In the genomic region with DNA sequence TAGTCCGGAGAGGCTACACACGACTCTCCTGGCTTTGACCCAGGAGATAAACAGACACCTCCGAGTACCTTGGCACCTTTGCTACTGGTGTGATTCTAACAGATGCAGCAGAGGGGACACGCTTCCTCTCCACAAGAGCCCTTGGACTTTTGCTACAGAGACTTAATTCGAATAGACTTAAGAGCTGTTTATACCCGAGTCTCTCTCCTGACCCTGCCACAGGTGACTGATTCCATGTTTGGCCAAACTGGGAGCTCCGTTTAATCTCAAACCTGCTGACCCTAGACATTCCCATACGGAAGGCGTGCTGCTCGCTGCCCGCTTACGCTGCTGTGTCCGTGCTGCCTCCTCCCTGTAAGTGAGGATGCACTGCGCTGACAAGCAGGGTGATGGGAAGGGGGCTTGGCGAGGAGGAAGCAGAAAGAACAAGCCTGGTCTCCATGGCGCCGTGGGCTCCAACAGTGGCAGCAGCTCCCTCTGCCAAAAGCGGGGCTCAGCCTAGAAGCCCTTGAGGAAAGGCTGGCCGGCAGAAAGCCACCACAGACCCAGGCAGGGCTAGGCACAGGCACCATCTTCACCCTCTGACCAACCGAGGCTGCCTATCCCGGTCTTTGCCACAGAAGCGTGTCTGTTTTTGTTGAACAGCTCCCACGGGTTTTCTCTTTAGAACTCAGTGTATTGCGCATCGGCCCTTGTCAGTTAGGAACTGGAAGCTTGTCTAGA, we compare ENCODE assay signal across 13 mouse cellular contexts. TPM values are rescaled to one million over a fixed set of nuclear protein-coding genes. Genes with fewer than 3 reads are reported as not detected.
A peak's percentile ranks its signal among the peaks of the same experiment; 100 is the strongest.
DNase-seq lines count a peak whose midpoint lies in the region; ATAC-seq and TF ChIP-seq lines count a peak whose summit lies in the region.
"Had no signal": no experiment of that assay in that cellular context is flagged by ENCODE, and none has a peak within 500 bp of the region (broad histone marks: within the 10 kb centered on the region; RNA-seq: fewer than 3 reads in every experiment).

No protein-coding gene starts in this region.

- no peak for TF ChIP-seq POLR2A in kidney, adult 2 months (IDR thresholded peaks at IDR 0.05; ENCODE audit: low read depth, low read length)
- no peak for TF ChIP-seq POLR2A in brain, embryonic 14.5 days (IDR thresholded peaks at IDR 0.05; ENCODE audit: borderline replicate concordance, extremely low read depth, insufficient read depth, insufficient read length, poor library complexity, severe bottlenecking)

- H3K4me1 ChIP-seq in kidney, adult 2 months (ENCODE audit: control insufficient read depth, insufficient read depth, low read length), result peaks cover 2% of the 10 kb centered on the region; the same call in 1 of the 2 replicates
- peaks cover 62% of the 10 kb centered on the region for H3K4me1 ChIP-seq in hindbrain, embryonic 10.5 days (replicated peaks)
- peaks cover 40% of the 10 kb centered on the region for H3K4me1 ChIP-seq in kidney, embryonic 16.5 days (ENCODE audit: insufficient read depth, low read length)
- H3K4me1 ChIP-seq in intestine, postnatal 0 days (replicated peaks; ENCODE audit: control insufficient read depth, insufficient read depth, low read length), result no peaks in the 10 kb centered on the region

- H3K9ac ChIP-seq in kidney, embryonic 16.5 days (replicated peaks; ENCODE audit: low read length), result 0 out of 2 replicates have a peak overlapping the region, but pooled peaks have one; percentile 6
- H3K9ac ChIP-seq in intestine, postnatal 0 days (ENCODE audit: low read depth, low read length), result no peak overlapping the region
- H3K9ac ChIP-seq: neural tube, embryonic 12.5 days had no signal

- no peak for TF ChIP-seq CTCF in kidney, adult 2 months (conservative IDR thresholded peaks at IDR 0.05; ENCODE audit: insufficient read depth, insufficient read length, low read depth, low read length)
- TF ChIP-seq CTCF in brain, embryonic 14.5 days (IDR thresholded peaks at IDR 0.05; ENCODE audit: borderline replicate concordance, extremely low read depth, insufficient read depth, insufficient read length), result no peak
- TF ChIP-seq CTCF in intestine, postnatal 0 days (IDR thresholded peaks at IDR 0.05; ENCODE audit: low read depth), result no peak

- no peak overlapping the region for H3K27ac ChIP-seq in kidney, adult 2 months (ENCODE audit: insufficient read depth, low read depth, low read length)
- 0 out of 2 replicates have a peak overlapping the region, but pooled peaks have one; percentile 6 for H3K27ac ChIP-seq in hindbrain, embryonic 10.5 days
- peak overlapping the region; percentile 33; the same call in 1 of the 2 replicates for H3K27ac ChIP-seq in kidney, embryonic 16.5 days (ENCODE audit: low read length)
- no peak overlapping the region for H3K27ac ChIP-seq in intestine, postnatal 0 days (ENCODE audit: low read depth, low read length)
- H3K27ac ChIP-seq: limb, embryonic 10.5 days; neural tube, embryonic 12.5 days had no signal

- ATAC-seq in kidney, embryonic 16.5 days (ENCODE audit: low FRiP score, low TSS enrichment), result 0 out of 2 replicates have a peak, but pooled peaks have one; percentile 9
- no peak for ATAC-seq in intestine, postnatal 0 days
- ATAC-seq: intestine, embryonic 16.5 days had no signal

- H3K9me3 ChIP-seq in hindbrain, embryonic 10.5 days, result no peaks in the 10 kb centered on the region
- no peaks in the 10 kb centered on the region for H3K9me3 ChIP-seq in kidney, embryonic 16.5 days (ENCODE audit: low read length)
- no peaks in the 10 kb centered on the region for H3K9me3 ChIP-seq in intestine, postnatal 0 days (ENCODE audit: control insufficient read depth)
- H3K9me3 ChIP-seq: limb, embryonic 10.5 days; neural tube, embryonic 12.5 days had no signal

- H3K27me3 ChIP-seq in kidney, adult 2 months (replicated peaks; ENCODE audit: control insufficient read depth, insufficient read depth, low read length), result no peaks in the 10 kb centered on the region
- H3K27me3 ChIP-seq in hindbrain, embryonic 10.5 days (ENCODE audit: insufficient read depth, poor library complexity, severe bottlenecking), result peaks cover 16% of the 10 kb centered on the region
- H3K27me3 ChIP-seq in kidney, embryonic 16.5 days (ENCODE audit: insufficient read depth, low read length), result no peaks in the 10 kb centered on the region
- no peaks in the 10 kb centered on the region for H3K27me3 ChIP-seq in intestine, postnatal 0 days (replicated peaks; ENCODE audit: control insufficient read depth, insufficient read depth, low read length)
- H3K27me3 ChIP-seq: neural tube, embryonic 12.5 days had no signal

- 44% methylated on average over 25 of the region's 25 CpGs for WGBS in kidney, adult 2 months
- 78% methylated on average over 25 of the region's 25 CpGs for WGBS in hindbrain, embryonic 10.5 days
- 43% methylated on average over 25 of the region's 25 CpGs for WGBS in kidney, embryonic 16.5 days
- 65% methylated on average over 25 of the region's 25 CpGs for whole genome bisulfite sequencing in intestine, postnatal 0 days

- peak; percentile 60 for DNase-seq in kidney, adult 2 months
- DNase-seq in kidney, adult 11 months, result no peak
- DNase-seq in brain, embryonic 14.5 days (ENCODE audit: low read depth), result peak; percentile 60
- no peak for DNase-seq in hindbrain, embryonic 10.5 days (ENCODE audit: low spot score)
- DNase-seq in embryo, embryonic 10.5 days (ENCODE audit: low spot score), result no peak
- DNase-seq in T-cell, adult 2 months (ENCODE audit: low spot score), result no peak
- DNase-seq: lung, adult 18-20 months; thymus, postnatal 14 days had no signal

- H3K36me3 ChIP-seq in kidney, adult 2 months (ENCODE audit: control insufficient read depth, insufficient read depth, low read length), result no peaks in the 10 kb centered on the region
- H3K36me3 ChIP-seq in hindbrain, embryonic 10.5 days, result peaks cover 58% of the 10 kb centered on the region
- 0 out of 2 replicates have a peak, but pooled peaks cover 9% of the 10 kb centered on the region for H3K36me3 ChIP-seq in kidney, embryonic 16.5 days (ENCODE audit: insufficient read depth, low read length)
- H3K36me3 ChIP-seq in intestine, postnatal 0 days (ENCODE audit: control insufficient read depth, insufficient read depth), result peaks cover 14% of the 10 kb centered on the region; the same call in 1 of the 2 replicates

- H3K4me3 ChIP-seq in kidney, adult 2 months (ENCODE audit: insufficient read depth, low read depth, low read length), result no peak overlapping the region
- no peak overlapping the region for H3K4me3 ChIP-seq in hindbrain, embryonic 10.5 days
- no peak overlapping the region for H3K4me3 ChIP-seq in kidney, embryonic 16.5 days (ENCODE audit: low read length)
- no peak overlapping the region for H3K4me3 ChIP-seq in intestine, postnatal 0 days (ENCODE audit: low read depth, low read length)
- H3K4me3 ChIP-seq: limb, embryonic 10.5 days; neural tube, embryonic 12.5 days had no signal

- peak overlapping the region; percentile 20; the same call in 1 of the 2 replicates for H3K4me2 ChIP-seq in kidney, embryonic 16.5 days (replicated peaks; ENCODE audit: low read depth, low read length)
- no peak overlapping the region for H3K4me2 ChIP-seq in intestine, postnatal 0 days (replicated peaks; ENCODE audit: low read depth)
- H3K4me2 ChIP-seq: neural tube, embryonic 12.5 days had no signal

RNA-seq across cellular contexts. Expression of a gene that starts 7.0 kb away (rescaled TPM):
- 0.80 and 1.0 TPM in 2 replicates for polyA plus RNA-seq in kidney, adult 2 months (2012; rRNA removed)
- 22.2 and 29.7 TPM in 2 replicates for polyA plus RNA-seq in brain, embryonic 14.5 days (2012; rRNA removed)
- 15.1 and 29.1 TPM in 2 replicates for polyA plus RNA-seq in hindbrain, embryonic 10.5 days (2016; fragmentation: Nextera tagmentation; extraction: Ambion mirVana)
- polyA plus RNA-seq in kidney, embryonic 16.5 days (2015; fragmentation: Nextera tagmentation; extraction: Ambion mirVana), result 2.7 and 3.5 TPM in 2 replicates
- polyA plus RNA-seq in intestine, postnatal 0 days (2015; fragmentation: Nextera tagmentation; extraction: Ambion mirVana), result 0.09 TPM in 1 of 2 replicates, not detected in the other

RNA-seq across cellular contexts. Expression of a gene that starts 35.2 kb away (rescaled TPM):
- 33.2 and 33.5 TPM in 2 replicates for polyA plus RNA-seq in kidney, adult 2 months (2012; rRNA removed)
- polyA plus RNA-seq in brain, embryonic 14.5 days (2012; rRNA removed), result 96.1 and 112 TPM in 2 replicates
- 52.2 and 79.2 TPM in 2 replicates for polyA plus RNA-seq in hindbrain, embryonic 10.5 days (2016; fragmentation: Nextera tagmentation; extraction: Ambion mirVana)
- 71.5 and 72.5 TPM in 2 replicates for polyA plus RNA-seq in kidney, embryonic 16.5 days (2015; fragmentation: Nextera tagmentation; extraction: Ambion mirVana)
- polyA plus RNA-seq in intestine, postnatal 0 days (2015; fragmentation: Nextera tagmentation; extraction: Ambion mirVana), result 44.6 and 49.2 TPM in 2 replicates

Comparison
In these comparisons a context has a peak if more than half of its experiments do, and no peak if none do; other contexts are left out.
1. DNase-seq: peak in kidney, adult 2 months (single experiment) and brain, embryonic 14.5 days (single experiment); none in kidney, adult 11 months (single experiment), hindbrain, embryonic 10.5 days (single experiment), embryo, embryonic 10.5 days (single experiment) and T-cell, adult 2 months (single experiment).
2. H3K27ac ChIP-seq: peak in hindbrain, embryonic 10.5 days (single experiment) and kidney, embryonic 16.5 days (single experiment); none in kidney, adult 2 months (single experiment) and intestine, postnatal 0 days (single experiment).